Mouse (Mus musculus): Measurements from ENCODE around the gene Tmem206. TPM values are rescaled to one million over a fixed set of nuclear protein-coding genes. Genes with fewer than 3 reads are reported as not detected.

The Tmem206 gene
- polyA plus RNA-seq, 1 experiment from 2014 or later = 22.8 TPM

DNA sequence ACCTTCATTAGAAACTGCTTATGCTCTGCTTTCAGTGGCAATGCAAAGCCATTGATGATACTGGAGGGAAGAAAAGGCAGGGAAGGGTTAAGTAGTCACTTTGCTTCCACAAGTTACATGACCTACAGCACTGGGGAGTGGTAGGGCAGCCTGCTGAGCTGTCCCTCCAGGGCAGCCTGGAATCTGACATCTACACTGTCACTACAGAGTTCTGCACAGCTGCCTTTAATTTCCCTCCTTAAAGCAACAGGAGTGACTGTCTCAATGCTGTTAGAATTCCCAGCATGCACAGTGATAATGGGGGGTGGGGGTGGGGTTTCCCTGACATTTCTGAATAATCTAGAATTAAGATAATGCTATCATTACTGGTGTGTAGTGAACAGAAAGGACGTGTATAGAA lies 31.2 kb downstream of the Tmem206 start:
- no peak overlapping the region for H3K9ac ChIP-seq (ENCODE audit: low read length)
- H3K4me1 ChIP-seq (replicated peaks; ENCODE audit: control insufficient read depth, insufficient read depth, low read length) = no peaks in the 10 kb centered on the region
- H3K4me2 ChIP-seq (ENCODE audit: low read depth, low read length) = no peak overlapping the region
- no peak overlapping the region for H3K4me3 ChIP-seq (ENCODE audit: low read length)
- peaks cover 35% of the 10 kb centered on the region for H3K36me3 ChIP-seq (ENCODE audit: control insufficient read depth, insufficient read depth, low read length)
- 71% methylated on average over 1 of the region's 1 CpGs for WGBS
- ATAC-seq (ENCODE audit: low read depth) = no peak
- no peaks in the 10 kb centered on the region for H3K27me3 ChIP-seq (ENCODE audit: control insufficient read depth, insufficient read depth, low read depth, low read length)
- no peak overlapping the region for H3K27ac ChIP-seq (ENCODE audit: low read length)
- no peaks in the 10 kb centered on the region for H3K9me3 ChIP-seq (ENCODE audit: control insufficient read depth, low read length)

DNA sequence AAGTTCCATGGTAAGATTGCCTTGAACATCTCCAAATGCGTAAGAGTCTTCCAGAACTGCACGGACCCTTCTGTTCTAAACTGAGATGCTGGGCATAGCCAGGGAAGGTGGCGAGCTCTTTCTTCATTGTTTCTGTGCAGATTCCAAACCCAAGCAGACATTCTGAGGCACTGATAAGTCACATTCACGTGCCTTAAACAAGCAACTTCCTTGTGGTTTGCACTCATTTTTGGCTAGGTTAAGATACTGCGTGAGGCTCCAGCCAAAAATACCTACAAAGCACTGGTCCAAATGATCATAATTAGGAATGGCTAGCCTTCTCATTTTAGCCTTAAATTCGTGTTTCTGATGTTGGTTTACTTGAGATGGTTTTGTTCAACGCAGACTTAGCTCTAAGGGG lies 33.8 kb downstream of the Tmem206 start:
- Histone ChIP-seq H3K27ac (ENCODE audit: low read length) (no peak overlapping the region), H3K4me2 (ENCODE audit: low read depth, low read length) (no peak overlapping the region), H3K36me3 (ENCODE audit: control insufficient read depth, insufficient read depth, low read length) (peaks cover 29% of the 10 kb centered on the region), H3K9me3 (ENCODE audit: control insufficient read depth, low read length) (no peaks in the 10 kb centered on the region), H3K4me1 (replicated peaks; ENCODE audit: control insufficient read depth, insufficient read depth, low read length) (no peaks in the 10 kb centered on the region), H3K4me3 (ENCODE audit: low read length) (no peak overlapping the region), H3K9ac (ENCODE audit: low read length) (no peak overlapping the region), H3K27me3 (ENCODE audit: control insufficient read depth, insufficient read depth, low read depth, low read length) (no peaks in the 10 kb centered on the region)
- WGBS = 80% methylated on average over 7 of the region's 7 CpGs
- no peak for ATAC-seq (ENCODE audit: low read depth)

- Histone ChIP-seq H3K36me3 (ENCODE audit: control insufficient read depth, insufficient read depth, low read length) (peaks cover 17% of the 10 kb centered on the region), H3K4me3 (ENCODE audit: low read length) (no peak overlapping the region), H3K4me1 (replicated peaks; ENCODE audit: control insufficient read depth, insufficient read depth, low read length) (no peaks in the 10 kb centered on the region), H3K4me2 (ENCODE audit: low read depth, low read length) (no peak overlapping the region), H3K9me3 (ENCODE audit: control insufficient read depth, low read length) (no peaks in the 10 kb centered on the region), H3K27me3 (ENCODE audit: control insufficient read depth, insufficient read depth, low read depth, low read length) (no peaks in the 10 kb centered on the region), H3K9ac (ENCODE audit: low read length) (no peak overlapping the region), H3K27ac (ENCODE audit: low read length) (no peak overlapping the region)
- WGBS = 82% methylated on average over 6 of the region's 6 CpGs
- no peak for ATAC-seq (ENCODE audit: low read depth)
These were observed 36.7 kb downstream of the Tmem206 start for GRCm38 (mm10) chr1:191362412-191362811.

- no peak overlapping the region for H3K27ac ChIP-seq (ENCODE audit: low read length)
- no peak overlapping the region for H3K4me3 ChIP-seq (ENCODE audit: low read length)
- H3K36me3 ChIP-seq (ENCODE audit: control insufficient read depth, insufficient read depth, low read length) = peaks cover 14% of the 10 kb centered on the region
- no peaks in the 10 kb centered on the region for H3K9me3 ChIP-seq (ENCODE audit: control insufficient read depth, low read length)
- 69% methylated on average over 4 of the region's 4 CpGs for WGBS
- H3K4me1 ChIP-seq (replicated peaks; ENCODE audit: control insufficient read depth, insufficient read depth, low read length) = no peaks in the 10 kb centered on the region
- no peak overlapping the region for H3K9ac ChIP-seq (ENCODE audit: low read length)
- no peak overlapping the region for H3K4me2 ChIP-seq (ENCODE audit: low read depth, low read length)
- ATAC-seq (ENCODE audit: low read depth) = no peak
- H3K27me3 ChIP-seq (ENCODE audit: control insufficient read depth, insufficient read depth, low read depth, low read length) = no peaks in the 10 kb centered on the region
These were observed 38.8 kb downstream of the Tmem206 start for GRCm38 (mm10) chr1:191364477-191364876.

DNA sequence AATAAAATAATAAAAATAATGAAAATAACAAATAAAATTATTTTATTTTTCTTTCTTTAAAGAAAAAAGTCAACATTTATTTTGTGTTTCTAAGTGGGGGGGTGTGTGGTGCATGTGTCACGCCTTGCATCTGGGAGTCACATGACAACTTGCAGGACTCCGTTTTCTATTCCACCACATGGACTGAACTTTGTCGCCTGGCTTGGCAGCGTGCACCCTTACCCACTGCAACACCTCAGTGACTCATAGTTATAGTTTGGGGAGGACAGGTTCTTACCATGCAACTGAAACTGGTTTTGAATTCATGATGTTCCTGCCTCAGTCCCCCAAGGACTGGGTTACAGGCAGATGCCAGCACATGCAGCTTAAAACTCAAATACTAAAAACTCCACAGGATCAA lies 42.5 kb downstream of the Tmem206 start:
- 85% methylated on average over 4 of the region's 4 CpGs for WGBS
- Histone ChIP-seq H3K4me1 (replicated peaks; ENCODE audit: control insufficient read depth, insufficient read depth, low read length) (no peaks in the 10 kb centered on the region), H3K9me3 (ENCODE audit: control insufficient read depth, low read length) (no peaks in the 10 kb centered on the region), H3K9ac (ENCODE audit: low read length) (no peak overlapping the region), H3K36me3 (ENCODE audit: control insufficient read depth, insufficient read depth, low read length) (peaks cover 9% of the 10 kb centered on the region), H3K27ac (ENCODE audit: low read length) (no peak overlapping the region), H3K4me2 (ENCODE audit: low read depth, low read length) (no peak overlapping the region), H3K4me3 (ENCODE audit: low read length) (no peak overlapping the region), H3K27me3 (ENCODE audit: control insufficient read depth, insufficient read depth, low read depth, low read length) (no peaks in the 10 kb centered on the region)
- ATAC-seq (ENCODE audit: low read depth) = no peak

DNA sequence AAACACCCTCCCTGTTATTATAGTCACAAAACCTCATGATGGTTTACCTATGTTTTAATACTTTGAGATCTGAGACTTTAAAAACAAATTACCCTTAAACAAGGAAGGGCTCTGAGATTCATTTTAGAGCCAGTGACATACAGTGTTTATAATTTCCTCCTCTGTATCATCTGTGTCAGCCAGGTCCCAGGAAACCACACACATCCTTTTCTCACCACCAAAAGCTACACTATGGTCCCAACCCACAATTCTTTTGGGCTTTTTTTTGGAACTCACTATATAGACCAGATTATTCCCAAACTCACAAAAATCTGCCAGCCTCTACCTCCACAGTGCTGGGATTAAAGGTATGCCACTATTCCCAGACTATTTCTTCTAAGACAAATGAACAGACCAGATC lies 43.4 kb downstream of the Tmem206 start:
- Histone ChIP-seq H3K9me3 (ENCODE audit: control insufficient read depth, low read length) (no peaks in the 10 kb centered on the region), H3K4me3 (ENCODE audit: low read length) (no peak overlapping the region), H3K27me3 (ENCODE audit: control insufficient read depth, insufficient read depth, low read depth, low read length) (no peaks in the 10 kb centered on the region), H3K9ac (ENCODE audit: low read length) (no peak overlapping the region), H3K4me1 (replicated peaks; ENCODE audit: control insufficient read depth, insufficient read depth, low read length) (no peaks in the 10 kb centered on the region), H3K27ac (ENCODE audit: low read length) (no peak overlapping the region), H3K36me3 (ENCODE audit: control insufficient read depth, insufficient read depth, low read length) (peaks cover 9% of the 10 kb centered on the region), H3K4me2 (ENCODE audit: low read depth, low read length) (no peak overlapping the region)
- no peak for ATAC-seq (ENCODE audit: low read depth)

DNA sequence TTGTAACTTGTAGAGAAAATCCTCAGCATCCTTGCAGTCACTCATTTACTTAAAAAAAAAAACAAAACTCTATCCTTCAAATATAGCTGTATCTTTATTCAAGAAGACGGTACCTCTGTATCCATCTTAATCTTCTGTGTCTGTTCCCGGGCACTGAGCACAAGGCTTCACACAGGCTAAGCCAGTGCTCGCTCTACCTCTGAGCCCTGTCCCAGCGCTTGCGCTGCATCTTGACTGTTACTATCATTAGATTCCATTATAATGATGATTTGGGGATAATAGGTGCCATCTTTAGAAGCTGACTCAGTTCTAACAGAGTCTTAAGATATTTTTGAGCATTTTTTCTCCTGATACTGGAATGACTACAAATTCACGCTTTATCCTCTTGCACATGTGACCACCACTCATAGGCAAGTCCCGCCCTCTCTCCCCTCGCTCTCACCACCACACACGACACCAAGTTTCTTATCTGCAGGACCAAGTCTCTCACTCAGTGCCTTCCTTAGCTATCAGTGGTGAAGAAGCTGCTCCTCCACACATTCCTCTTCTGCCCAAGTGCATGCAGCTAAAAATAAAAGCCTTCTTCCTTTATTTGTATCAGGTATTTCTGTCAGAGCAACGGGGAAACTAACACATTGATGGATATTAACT lies 49.4 kb downstream of the Tmem206 start:
- H3K27me3 ChIP-seq (ENCODE audit: control insufficient read depth, insufficient read depth, low read depth, low read length) = no peaks in the 10 kb centered on the region
- ATAC-seq (ENCODE audit: low read depth) = no peak
- no peaks in the 10 kb centered on the region for H3K9me3 ChIP-seq (ENCODE audit: control insufficient read depth, low read length)
- H3K4me2 ChIP-seq (ENCODE audit: low read depth, low read length) = no peak overlapping the region
- no peaks in the 10 kb centered on the region for H3K4me1 ChIP-seq (replicated peaks; ENCODE audit: control insufficient read depth, insufficient read depth, low read length)
- no peak overlapping the region for H3K9ac ChIP-seq (ENCODE audit: low read length)
- H3K27ac ChIP-seq (ENCODE audit: low read length) = no peak overlapping the region
- 81% methylated on average over 10 of the region's 10 CpGs for WGBS
- H3K36me3 ChIP-seq (ENCODE audit: control insufficient read depth, insufficient read depth, low read length) = peaks cover 2% of the 10 kb centered on the region; the same call in 1 of the 2 replicates
- H3K4me3 ChIP-seq (ENCODE audit: low read length) = no peak overlapping the region

GRCm38 (mm10) chr1:191375644-191375998 lies 49.9 kb downstream of the Tmem206 start:
- H3K4me3 ChIP-seq (ENCODE audit: low read length) = no peak overlapping the region
- no peak overlapping the region for H3K4me2 ChIP-seq (ENCODE audit: low read depth, low read length)
- H3K27ac ChIP-seq (ENCODE audit: low read length) = no peak overlapping the region
- no peak overlapping the region for H3K9ac ChIP-seq (ENCODE audit: low read length)
- peaks cover 2% of the 10 kb centered on the region; the same call in 1 of the 2 replicates for H3K36me3 ChIP-seq (ENCODE audit: control insufficient read depth, insufficient read depth, low read length)
- ATAC-seq (ENCODE audit: low read depth) = no peak
- no peaks in the 10 kb centered on the region for H3K27me3 ChIP-seq (ENCODE audit: control insufficient read depth, insufficient read depth, low read depth, low read length)
- no peaks in the 10 kb centered on the region for H3K4me1 ChIP-seq (replicated peaks; ENCODE audit: control insufficient read depth, insufficient read depth, low read length)
- no peaks in the 10 kb centered on the region for H3K9me3 ChIP-seq (ENCODE audit: control insufficient read depth, low read length)
- WGBS = 77% methylated on average over 5 of the region's 5 CpGs

- Histone ChIP-seq H3K4me1 (replicated peaks; ENCODE audit: control insufficient read depth, insufficient read depth, low read length) (no peaks in the 10 kb centered on the region), H3K27ac (ENCODE audit: low read length) (no peak overlapping the region), H3K4me2 (ENCODE audit: low read depth, low read length) (no peak overlapping the region), H3K27me3 (ENCODE audit: control insufficient read depth, insufficient read depth, low read depth, low read length) (no peaks in the 10 kb centered on the region), H3K9ac (ENCODE audit: low read length) (no peak overlapping the region), H3K9me3 (ENCODE audit: control insufficient read depth, low read length) (no peaks in the 10 kb centered on the region), H3K36me3 (ENCODE audit: control insufficient read depth, insufficient read depth, low read length) (no peaks in the 10 kb centered on the region), H3K4me3 (ENCODE audit: low read length) (no peak overlapping the region)
- ATAC-seq (ENCODE audit: low read depth) = no peak
- 94% methylated on average over 2 of the region's 2 CpGs for WGBS
These were observed 52.4 kb downstream of the Tmem206 start for GRCm38 (mm10) chr1:191378080-191378479.

DNA sequence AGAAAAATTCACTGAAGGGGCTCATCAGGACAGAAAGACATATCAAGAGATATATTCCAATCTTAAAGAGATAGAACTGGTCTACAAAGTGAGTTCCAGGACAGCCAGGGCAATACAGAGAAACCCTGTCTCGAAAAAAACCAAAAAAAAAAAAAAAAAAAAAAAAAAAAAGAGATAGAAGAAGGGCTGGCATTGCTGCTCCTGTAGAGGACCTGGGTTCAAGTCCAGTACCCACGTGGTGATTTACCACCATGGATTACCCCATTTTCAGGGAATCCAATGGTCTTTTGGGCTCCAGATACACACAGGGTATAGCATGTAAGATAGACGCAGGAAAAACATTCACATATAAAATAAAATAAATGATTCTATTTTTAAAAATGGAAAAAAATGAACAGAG lies 55.1 kb downstream of the Tmem206 start:
- Histone ChIP-seq H3K9ac (ENCODE audit: low read length) (no peak overlapping the region), H3K36me3 (ENCODE audit: control insufficient read depth, insufficient read depth, low read length) (peaks cover 2% of the 10 kb centered on the region; the same call in 1 of the 2 replicates), H3K4me3 (ENCODE audit: low read length) (no peak overlapping the region), H3K4me2 (ENCODE audit: low read depth, low read length) (no peak overlapping the region), H3K9me3 (ENCODE audit: control insufficient read depth, low read length) (no peaks in the 10 kb centered on the region), H3K4me1 (replicated peaks; ENCODE audit: control insufficient read depth, insufficient read depth, low read length) (no peaks in the 10 kb centered on the region), H3K27me3 (ENCODE audit: control insufficient read depth, insufficient read depth, low read depth, low read length) (no peaks in the 10 kb centered on the region), H3K27ac (ENCODE audit: low read length) (no peak overlapping the region)
- WGBS = 86% methylated on average over 3 of the region's 3 CpGs
- no peak for ATAC-seq (ENCODE audit: low read depth)
